Mouse (Mus musculus) C2C12 (cell line): Measurements from ENCODE around the gene Phactr2. TPM values are rescaled to one million over a fixed set of nuclear protein-coding genes. Genes with fewer than 3 reads are reported as not detected.

Source experiments
- H3K27me3 ChIP-seq: one replicate; pipeline ENCODE4 v1.6.1; 2011; ENCODE audit not compliant: control insufficient read depth, insufficient read depth, insufficient read length
- H3K36me3 ChIP-seq: one replicate; pipeline ENCODE4 v1.6.1; 2011; ENCODE audit not compliant: control insufficient read depth, insufficient read depth
- H3K4me3 ChIP-seq: one replicate; pipeline ENCODE4 v1.5.1; 2011; ENCODE audit warnings: mild to moderate bottlenecking, control low read depth; ENCODE audit not compliant: poor library complexity, insufficient read depth, severe bottlenecking
- H3K79me2 ChIP-seq: one replicate; pipeline ENCODE4 v1.6.1; 2011; ENCODE audit not compliant: control insufficient read depth, insufficient read depth
- H3K79me3 ChIP-seq: one replicate; pipeline ENCODE4 v1.6.1; 2011; ENCODE audit warnings: low read depth, control low read depth
- H3ac ChIP-seq: one replicate; pipeline ENCODE3; 2011; ENCODE audit warnings: low read depth; ENCODE audit not compliant: control insufficient read depth, insufficient read length
- CEBPB ChIP-seq: IDR thresholded peaks from one replicate; pipeline ENCODE4 v1.6.1; 2011; ENCODE audit warnings: low read depth, mild to moderate bottlenecking, control low read depth, moderate library complexity
- CTCF ChIP-seq: IDR thresholded peaks from one replicate; pipeline ENCODE4 v1.5.1; 2011; ENCODE audit not compliant: control insufficient read depth, insufficient read depth, insufficient read length
- FOSL1 ChIP-seq: IDR thresholded peaks from one replicate; pipeline ENCODE4 v1.8.0; 2011; ENCODE audit warnings: mild to moderate bottlenecking, low read length; ENCODE audit not compliant: poor library complexity, insufficient read depth, severe bottlenecking
- MAX ChIP-seq: IDR thresholded peaks from one replicate; pipeline ENCODE4 v1.6.1; 2011; ENCODE audit warnings: mild to moderate bottlenecking, control low read depth
- MYOD1 ChIP-seq: IDR thresholded peaks from one replicate; pipeline ENCODE4 v1.6.1; 2011; ENCODE audit warnings: low read depth; ENCODE audit not compliant: control insufficient read depth, insufficient read length
- MYOG ChIP-seq: IDR thresholded peaks from one replicate; pipeline ENCODE4 v1.6.1; 2011; ENCODE audit not compliant: control insufficient read depth, insufficient read length; ENCODE audit errors: extremely low read depth
- USF1 ChIP-seq: IDR thresholded peaks from one replicate; pipeline ENCODE4 v1.6.1; 2011; ENCODE audit warnings: low read depth, mild to moderate bottlenecking, control low read depth, moderate library complexity
- polyA plus RNA-seq: library from polyadenylated mRNA; unstranded; fragments of >200 nt; fragmentation: generic; extraction: Trizol; gene quantifications from one replicate; pipeline ENCODE4 v1.2.1, GENCODE M21; 2012; ENCODE audit warnings: missing spikeins

Gene Phactr2
- polyA plus RNA-seq, 1 experiment: not detected

DNA sequence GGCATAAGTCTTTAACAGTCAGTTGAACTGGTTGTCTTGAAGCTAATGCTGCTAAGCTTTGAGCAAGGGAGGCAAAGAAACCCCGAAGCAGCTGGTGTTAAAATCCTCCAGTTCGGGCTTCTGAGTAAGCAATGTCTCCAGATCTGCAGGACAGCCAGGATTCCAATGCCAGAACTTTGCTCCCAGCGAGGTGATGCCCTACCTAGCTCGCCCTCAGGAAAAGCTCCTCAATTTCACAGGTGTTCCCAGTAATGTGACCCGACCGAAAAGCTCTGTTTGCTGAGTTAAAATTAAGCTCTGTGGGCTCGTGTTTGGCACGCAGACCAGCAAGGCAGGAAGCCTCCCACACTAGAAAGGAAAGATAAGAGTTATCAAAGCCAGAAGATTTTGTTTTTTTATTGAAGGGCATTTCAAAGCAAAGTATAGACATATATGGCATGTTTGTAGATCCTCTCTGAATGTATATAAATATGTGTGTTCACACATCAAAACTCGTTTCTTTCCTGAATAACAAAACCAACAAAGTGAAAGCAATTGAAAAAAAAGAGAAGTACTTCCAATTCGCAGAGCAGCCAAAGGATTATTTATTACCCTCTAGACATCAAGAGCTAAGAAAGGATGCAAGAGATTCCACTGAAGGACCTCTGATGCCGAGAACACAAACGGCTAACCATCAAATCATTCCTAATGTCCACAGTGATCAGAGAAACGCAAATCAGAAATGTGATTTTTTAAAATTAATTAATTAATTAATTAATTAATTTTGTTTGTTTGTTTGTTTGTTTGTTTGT is 20.8 kb downstream of the Phactr2 start:
- Histone ChIP-seq H3K79me3 (no peaks in the 10 kb centered on the region), H3K4me3 (no peak overlapping the region), H3K36me3 (no peaks in the 10 kb centered on the region), H3ac (no peak overlapping the region), H3K79me2 (no peaks in the 10 kb centered on the region), H3K27me3 (no peaks in the 10 kb centered on the region)
- TF ChIP-seq MAX (no peak), CTCF (no peak), FOSL1 (no peak), MYOD1 (no peak), USF1 (no peak), CEBPB (no peak), MYOG (no peak)

DNA sequence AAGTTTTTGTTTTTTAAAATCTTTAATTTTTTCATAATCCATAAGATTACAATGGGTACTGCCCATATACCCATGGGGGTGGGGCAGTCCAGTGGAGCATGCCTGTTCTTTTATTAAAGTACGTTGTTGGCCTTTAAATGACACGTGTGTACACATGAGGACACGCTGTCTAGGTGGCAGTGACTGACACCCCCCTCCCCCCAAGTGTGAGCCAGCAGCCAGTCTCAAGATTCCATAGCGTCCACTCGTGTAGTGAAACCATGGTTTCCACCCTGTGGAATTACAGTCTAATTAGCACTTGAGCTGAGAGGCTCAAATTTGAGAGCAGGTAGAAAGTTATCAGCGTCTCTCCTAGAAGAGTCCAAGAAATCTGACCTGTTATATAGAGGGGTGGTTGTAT is 22.6 kb downstream of the Phactr2 start:
- TF ChIP-seq MYOD1 (no peak), FOSL1 (no peak), MAX (no peak), CEBPB (no peak), CTCF (no peak), USF1 (no peak), MYOG (no peak)
- H3K27me3 ChIP-seq: no peaks in the 10 kb centered on the region

DNA sequence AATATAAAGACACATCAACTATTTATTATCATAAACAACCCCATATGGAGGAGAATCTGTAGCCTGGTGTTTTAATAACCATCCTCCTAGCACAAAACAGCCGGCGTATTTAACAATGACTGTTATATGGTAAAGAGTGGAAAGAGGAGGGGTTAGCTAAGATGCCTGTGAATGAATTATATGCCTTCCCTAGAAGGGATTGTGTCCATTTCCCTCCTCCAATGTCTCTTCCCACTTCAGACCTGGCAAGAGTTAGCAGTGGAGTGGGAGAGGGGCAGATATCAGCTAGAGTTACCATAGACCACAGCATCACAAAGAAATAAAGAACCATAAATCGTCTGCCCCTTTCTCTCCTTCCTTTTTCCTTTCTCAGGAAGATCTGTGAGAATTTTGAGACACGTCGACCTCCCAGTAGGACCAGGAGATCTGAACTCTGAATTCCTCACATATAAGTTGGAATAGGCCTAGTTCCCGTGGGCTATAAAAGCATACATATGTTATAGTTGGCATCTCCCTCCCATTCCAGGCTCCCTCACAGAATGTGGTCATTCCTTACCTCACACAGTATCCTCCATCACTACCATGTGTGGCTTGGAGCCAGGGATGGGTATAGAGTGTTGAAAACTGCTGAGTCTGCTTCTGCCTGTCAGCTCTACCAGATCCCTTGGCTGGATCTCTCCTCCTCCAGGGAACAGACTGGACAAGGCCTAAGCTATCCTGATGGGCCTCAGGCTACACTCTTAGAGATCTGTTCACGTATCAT is 25.7 kb downstream of the Phactr2 start:
- Histone ChIP-seq H3K4me3 (no peak overlapping the region), H3K79me2 (no peaks in the 10 kb centered on the region), H3ac (no peak overlapping the region), H3K79me3 (no peaks in the 10 kb centered on the region), H3K27me3 (no peaks in the 10 kb centered on the region), H3K36me3 (no peaks in the 10 kb centered on the region)
- no peak for TF ChIP-seq MYOD1
- no peak for TF ChIP-seq FOSL1
- TF ChIP-seq MAX: no peak
- TF ChIP-seq USF1: no peak
- TF ChIP-seq CTCF: no peak
- no peak for TF ChIP-seq MYOG
- no peak for TF ChIP-seq CEBPB

More for the DNA sequence above, 22.6 kb downstream of the Phactr2 start:
- Histone ChIP-seq H3K79me3 (no peaks in the 10 kb centered on the region), H3K4me3 (no peak overlapping the region), H3K79me2 (no peaks in the 10 kb centered on the region), H3ac (no peak overlapping the region), H3K36me3 (no peaks in the 10 kb centered on the region)

DNA sequence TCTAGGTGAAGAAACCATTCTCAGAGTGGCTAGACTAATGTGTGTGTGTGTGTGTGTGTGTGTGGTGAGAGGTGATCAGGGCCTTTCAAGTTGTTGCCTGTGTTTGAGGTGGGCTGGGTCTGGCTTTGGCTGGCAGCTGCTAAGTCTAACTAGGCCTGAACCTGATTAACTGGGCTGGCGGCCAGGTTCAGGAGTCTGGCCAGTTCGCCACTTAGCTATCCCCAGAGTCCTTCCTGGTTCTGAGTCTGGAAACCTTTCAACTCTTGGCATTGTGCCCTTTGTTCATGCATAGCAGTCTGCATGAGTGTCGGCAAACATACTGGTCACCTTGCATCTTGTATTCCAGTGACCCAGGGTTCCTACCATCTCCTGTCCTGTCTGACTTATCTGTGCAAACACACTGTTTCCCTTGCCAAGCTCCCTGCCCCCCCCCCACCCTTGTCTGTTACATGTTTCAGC is 27.4 kb downstream of the Phactr2 start:
- Histone ChIP-seq H3ac (no peak overlapping the region), H3K27me3 (no peaks in the 10 kb centered on the region), H3K4me3 (no peak overlapping the region), H3K36me3 (no peaks in the 10 kb centered on the region), H3K79me2 (no peaks in the 10 kb centered on the region), H3K79me3 (no peaks in the 10 kb centered on the region)
- no peak for TF ChIP-seq USF1
- no peak for TF ChIP-seq MYOG

DNA sequence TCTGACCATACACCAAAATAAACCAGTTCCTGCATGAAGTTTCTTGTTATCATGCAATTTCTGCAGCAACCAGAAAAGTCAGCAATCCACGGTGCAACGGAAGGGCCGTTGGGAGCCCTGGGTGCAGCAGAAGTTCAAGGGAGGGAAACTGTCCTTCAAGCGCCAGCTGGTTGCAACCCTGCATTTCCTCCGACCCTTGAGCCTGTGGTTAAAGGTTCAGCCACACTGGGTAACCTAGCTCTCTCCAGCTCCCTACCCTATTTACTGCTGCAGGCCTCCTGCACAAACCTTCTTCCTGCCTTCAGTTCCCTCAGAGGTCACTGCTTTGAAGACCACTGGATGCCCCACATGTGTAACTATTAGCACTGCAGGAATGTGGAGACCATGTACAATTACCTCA is 30.0 kb downstream of the Phactr2 start:
- no peak overlapping the region for H3K4me3 ChIP-seq
- no peaks in the 10 kb centered on the region for H3K36me3 ChIP-seq
- no peaks in the 10 kb centered on the region for H3K79me2 ChIP-seq
- H3K79me3 ChIP-seq: no peaks in the 10 kb centered on the region
- TF ChIP-seq MAX (no peak), USF1 (no peak), CEBPB (no peak), MYOD1 (no peak), FOSL1 (no peak), MYOG (no peak), CTCF (no peak)
- peaks cover 8% of the 10 kb centered on the region for H3K27me3 ChIP-seq
- no peak overlapping the region for H3ac ChIP-seq

DNA sequence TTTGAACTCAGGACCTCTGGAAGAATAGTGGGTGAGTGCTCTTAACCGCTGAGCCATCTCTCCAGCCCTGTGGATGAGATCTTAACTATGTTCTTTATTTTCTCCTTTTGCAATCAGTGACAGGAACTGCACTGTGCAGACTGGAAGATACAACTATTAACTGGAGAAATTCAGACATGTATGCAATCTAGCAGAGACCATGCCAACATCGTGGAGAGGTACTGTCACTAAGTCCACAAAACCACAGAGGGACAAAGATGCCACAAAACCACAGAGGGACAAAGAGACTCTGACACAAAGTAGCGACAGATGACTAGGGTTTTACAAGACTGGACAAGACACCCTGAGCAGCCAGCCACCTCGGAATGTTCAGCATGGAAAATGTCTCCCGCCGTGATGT is 30.6 kb downstream of the Phactr2 start:
- peaks cover 8% of the 10 kb centered on the region for H3K27me3 ChIP-seq
- H3K79me2 ChIP-seq: no peaks in the 10 kb centered on the region
- H3ac ChIP-seq: no peak overlapping the region
- H3K36me3 ChIP-seq: no peaks in the 10 kb centered on the region
- H3K79me3 ChIP-seq: no peaks in the 10 kb centered on the region
- H3K4me3 ChIP-seq: no peak overlapping the region
- TF ChIP-seq MYOD1: no peak
- TF ChIP-seq FOSL1: no peak
- no peak for TF ChIP-seq MYOG
- no peak for TF ChIP-seq USF1
- TF ChIP-seq CTCF: no peak
- TF ChIP-seq MAX: no peak
- no peak for TF ChIP-seq CEBPB
